Mouse (Mus musculus): ENCODE results near the gene Fam167b. TPM values are rescaled to one million over a fixed set of nuclear protein-coding genes. Genes with fewer than 3 reads are reported as not detected.
A peak's percentile ranks its signal among the peaks of the same experiment; 100 is the strongest.

Gene Fam167b
- total and polyA plus RNA-seq, 3 experiments = 0.81 to 1.8 TPM; not detected in 1

DNA sequence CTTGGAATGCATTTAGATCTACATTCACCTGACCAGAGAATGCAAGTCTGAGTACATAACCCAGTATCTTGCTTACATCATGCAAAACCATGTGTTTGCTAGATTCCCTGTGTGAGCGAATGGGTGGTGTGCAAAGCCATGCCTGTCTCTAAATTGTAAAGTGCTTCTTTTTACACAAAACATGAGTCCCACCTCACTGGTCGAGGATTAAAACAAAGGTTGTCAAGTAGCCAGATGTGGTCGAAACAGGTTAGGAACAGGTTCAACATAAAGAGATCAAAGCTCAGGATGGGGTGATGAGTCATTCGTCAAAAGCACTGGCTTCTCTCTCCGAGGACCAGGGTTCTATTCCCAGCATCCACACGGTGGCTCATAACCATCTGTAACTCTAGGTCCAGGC lies 13.2 kb downstream of the Fam167b start:
- 72% methylated on average over 6 of the region's 6 CpGs for WGBS
- no peak overlapping the region for H3K27ac ChIP-seq
- intact Hi-C loops (cut with DNase I) = no loop called here
- H3K4me1 ChIP-seq (ENCODE audit: control insufficient read depth, insufficient read depth, low read length) = no peaks in the 10 kb centered on the region
- DNase-seq = no peak
- H3K36me3 ChIP-seq (ENCODE audit: control insufficient read depth, insufficient read depth, low read length) = no peaks in the 10 kb centered on the region
- H3K79me2 ChIP-seq (replicated peaks; ENCODE audit: control insufficient read depth, insufficient read depth, low read length) = no peaks in the 10 kb centered on the region
- no peak overlapping the region for H3K4me3 ChIP-seq
- H3K27me3 ChIP-seq (ENCODE audit: control insufficient read depth, insufficient read depth, low read length) = no peaks in the 10 kb centered on the region
- H3K9ac ChIP-seq (ENCODE audit: low read depth, low read length) = no peak overlapping the region
- TF ChIP-seq EP300 (IDR thresholded peaks at IDR 0.05; ENCODE audit: insufficient read depth, low read depth, low read length) = no peak

DNA sequence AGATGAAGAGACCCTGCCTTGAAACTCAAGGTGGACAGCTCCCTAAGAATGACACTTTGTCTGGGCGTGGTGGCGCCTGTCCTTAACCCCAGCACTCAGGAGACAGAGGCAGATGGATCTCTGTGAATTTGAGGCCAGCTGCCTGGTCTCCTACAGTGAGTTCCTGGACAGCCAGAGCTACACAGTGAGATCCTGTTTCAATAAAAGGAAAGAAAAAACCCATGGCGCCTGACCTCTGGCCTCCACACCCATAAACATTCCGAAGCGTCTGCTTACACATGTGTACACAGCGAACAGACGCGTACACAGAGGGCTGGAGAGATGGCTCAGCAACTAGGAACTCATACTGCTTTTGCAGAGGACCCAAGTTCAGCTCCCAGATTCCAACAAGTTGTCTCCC lies 14.6 kb downstream of the Fam167b start:
- TF ChIP-seq CTCF (IDR thresholded peaks at IDR 0.05) (no peak), EP300 (IDR thresholded peaks at IDR 0.05; ENCODE audit: insufficient read depth, low read depth, low read length) (no peak), POLR2A (IDR thresholded peaks at IDR 0.05; ENCODE audit: insufficient read depth, low read depth, low read length) (no peak)
- Histone ChIP-seq H3K4me3 (no peak overlapping the region), H3K79me2 (replicated peaks; ENCODE audit: control insufficient read depth, insufficient read depth, low read length) (no peaks in the 10 kb centered on the region), H3K36me3 (ENCODE audit: control insufficient read depth, insufficient read depth, low read length) (no peaks in the 10 kb centered on the region), H3K27ac (no peak overlapping the region), H3K27me3 (ENCODE audit: control insufficient read depth, insufficient read depth, low read length) (no peaks in the 10 kb centered on the region), H3K9ac (ENCODE audit: low read depth, low read length) (no peak overlapping the region), H3K4me1 (ENCODE audit: control insufficient read depth, insufficient read depth, low read length) (no peaks in the 10 kb centered on the region)
- DNase-seq = no peak
- 61% methylated on average over 8 of the region's 8 CpGs for WGBS
- intact Hi-C loops (cut with DNase I) = no loop called here

DNA sequence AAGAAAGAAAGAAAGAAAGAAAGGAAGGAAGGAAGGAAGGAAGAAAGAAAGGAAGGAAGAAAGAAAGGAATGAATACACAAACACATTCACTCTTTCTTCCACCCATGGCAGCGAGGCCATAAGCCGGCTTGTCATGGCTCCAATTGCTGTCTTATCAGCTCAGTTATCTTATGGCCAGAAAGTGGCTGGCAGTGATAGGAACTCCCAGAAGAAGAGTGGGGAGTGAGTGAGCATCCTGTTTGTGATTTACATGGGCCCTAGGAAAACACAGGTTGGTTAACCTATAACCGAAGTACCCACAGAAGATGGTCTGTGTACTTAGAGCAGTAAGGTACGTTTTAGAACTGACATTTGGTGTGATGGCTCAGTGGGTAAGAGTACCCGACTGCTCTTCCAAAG lies 17.2 kb downstream of the Fam167b start:
- WGBS = 63% methylated on average over 5 of the region's 5 CpGs

DNA sequence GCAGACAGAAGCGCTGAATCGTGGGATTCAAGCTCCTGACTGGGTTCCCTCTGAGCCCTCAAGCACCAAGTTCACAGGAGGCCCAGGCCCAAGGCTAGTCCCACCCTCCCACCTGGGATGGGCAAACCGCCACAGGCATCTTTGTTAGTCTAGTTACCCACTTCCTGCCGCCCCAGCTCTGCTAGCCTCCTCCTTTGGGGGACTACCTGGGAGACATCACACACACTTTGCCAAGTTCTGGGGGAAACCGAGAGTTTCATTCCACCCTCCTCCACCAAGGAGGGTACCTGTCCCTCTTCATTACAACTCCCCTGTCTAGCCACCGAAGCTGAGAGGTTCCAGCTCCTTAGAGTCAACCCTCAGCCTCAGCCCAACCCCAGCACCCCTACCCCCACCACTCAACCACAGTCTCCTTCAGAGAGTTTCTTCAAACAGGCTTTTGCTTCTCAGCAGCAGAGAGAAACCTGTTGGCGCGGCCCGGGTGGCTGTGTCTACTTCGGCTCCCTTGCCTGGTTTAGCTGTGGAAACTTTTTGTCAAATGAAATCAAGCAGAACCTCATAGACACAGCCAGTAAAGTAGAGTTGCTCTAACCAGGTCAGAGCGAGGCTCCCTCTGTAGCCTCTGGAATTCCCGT lies 19.9 kb downstream of the Fam167b start:
- Histone ChIP-seq H3K79me2 (replicated peaks; ENCODE audit: control insufficient read depth, insufficient read depth, low read length) (no peaks in the 10 kb centered on the region), H3K9ac (ENCODE audit: low read depth, low read length) (no peak overlapping the region), H3K27ac (no peak overlapping the region), H3K4me3 (no peak overlapping the region), H3K36me3 (ENCODE audit: control insufficient read depth, insufficient read depth, low read length) (no peaks in the 10 kb centered on the region), H3K27me3 (ENCODE audit: control insufficient read depth, insufficient read depth, low read length) (no peaks in the 10 kb centered on the region), H3K4me1 (ENCODE audit: control insufficient read depth, insufficient read depth, low read length) (peaks cover 5% of the 10 kb centered on the region)
- intact Hi-C loops (cut with DNase I) = no loop called here
- no peak for DNase-seq
- WGBS = 88% methylated on average over 12 of the region's 12 CpGs
- TF ChIP-seq EP300 (IDR thresholded peaks at IDR 0.05; ENCODE audit: insufficient read depth, low read depth, low read length) (no peak), CTCF (IDR thresholded peaks at IDR 0.05) (no peak), POLR2A (IDR thresholded peaks at IDR 0.05; ENCODE audit: insufficient read depth, low read depth, low read length) (no peak)

More for the DNA sequence above, 17.2 kb downstream of the Fam167b start:
- intact Hi-C loops (cut with DNase I) = no loop called here
- H3K79me2 ChIP-seq (replicated peaks; ENCODE audit: control insufficient read depth, insufficient read depth, low read length) = no peaks in the 10 kb centered on the region
- H3K4me1 ChIP-seq (ENCODE audit: control insufficient read depth, insufficient read depth, low read length) = peaks cover 2% of the 10 kb centered on the region; the same call in 1 of the 2 replicates
- no peak overlapping the region for H3K27ac ChIP-seq
- H3K9ac ChIP-seq (ENCODE audit: low read depth, low read length) = no peak overlapping the region
- H3K36me3 ChIP-seq (ENCODE audit: control insufficient read depth, insufficient read depth, low read length) = no peaks in the 10 kb centered on the region
- H3K27me3 ChIP-seq (ENCODE audit: control insufficient read depth, insufficient read depth, low read length) = no peaks in the 10 kb centered on the region
- DNase-seq = no peak
- TF ChIP-seq EP300 (IDR thresholded peaks at IDR 0.05; ENCODE audit: insufficient read depth, low read depth, low read length) (no peak), CTCF (IDR thresholded peaks at IDR 0.05) (no peak), POLR2A (IDR thresholded peaks at IDR 0.05; ENCODE audit: insufficient read depth, low read depth, low read length) (no peak)
- H3K4me3 ChIP-seq = no peak overlapping the region

DNA sequence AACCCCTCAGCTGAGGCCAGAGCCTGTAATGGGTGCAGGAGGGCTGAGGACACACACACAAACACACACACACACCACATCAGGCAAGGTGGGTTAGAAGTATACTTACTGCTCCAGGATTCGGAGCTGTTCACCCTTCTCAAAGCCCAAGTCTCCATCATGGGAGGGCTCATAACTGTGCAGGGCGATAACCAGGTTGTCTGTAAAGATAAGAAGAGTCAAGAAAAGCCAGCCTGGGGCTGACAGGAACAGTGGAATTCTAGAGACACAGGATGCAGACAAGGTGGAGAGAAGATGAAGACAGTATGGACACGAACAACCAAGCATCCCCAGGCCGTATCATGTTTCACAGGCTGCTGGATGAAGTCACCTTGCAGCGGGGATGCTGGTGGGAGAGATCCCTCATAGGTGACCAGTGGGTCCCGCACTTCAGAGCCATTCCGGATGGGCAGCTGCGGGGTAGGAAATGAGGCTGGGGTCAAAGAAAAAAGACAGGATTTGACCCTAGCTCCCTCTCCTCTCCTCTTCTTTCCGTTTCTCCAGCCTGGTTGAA lies 21.0 kb downstream of the Fam167b start:
- intact Hi-C loops (cut with DNase I) = loop anchor here (2.0 kb wide), 2 partner anchors 15 to 17 kb away; partner anchors contain the start of gene Hdac1
- Histone ChIP-seq H3K36me3 (ENCODE audit: control insufficient read depth, insufficient read depth, low read length) (no peaks in the 10 kb centered on the region), H3K9ac (ENCODE audit: low read depth, low read length) (no peak overlapping the region; the same call in 1 of the 2 replicates), H3K4me1 (ENCODE audit: control insufficient read depth, insufficient read depth, low read length) (peaks cover 5% of the 10 kb centered on the region), H3K27ac (no peak overlapping the region; the same call in 1 of the 2 replicates), H3K79me2 (replicated peaks; ENCODE audit: control insufficient read depth, insufficient read depth, low read length) (no peaks in the 10 kb centered on the region), H3K27me3 (ENCODE audit: control insufficient read depth, insufficient read depth, low read length) (no peaks in the 10 kb centered on the region), H3K4me3 (peak overlapping the region; percentile 40; the same call in 1 of the 2 replicates)
- TF ChIP-seq POLR2A (IDR thresholded peaks at IDR 0.05; ENCODE audit: insufficient read depth, low read depth, low read length) (no peak), EP300 (IDR thresholded peaks at IDR 0.05; ENCODE audit: insufficient read depth, low read depth, low read length) (no peak), CTCF (IDR thresholded peaks at IDR 0.05) (no peak)
- no peak for DNase-seq
- 77% methylated on average over 9 of the region's 9 CpGs for whole genome bisulfite sequencing

DNA sequence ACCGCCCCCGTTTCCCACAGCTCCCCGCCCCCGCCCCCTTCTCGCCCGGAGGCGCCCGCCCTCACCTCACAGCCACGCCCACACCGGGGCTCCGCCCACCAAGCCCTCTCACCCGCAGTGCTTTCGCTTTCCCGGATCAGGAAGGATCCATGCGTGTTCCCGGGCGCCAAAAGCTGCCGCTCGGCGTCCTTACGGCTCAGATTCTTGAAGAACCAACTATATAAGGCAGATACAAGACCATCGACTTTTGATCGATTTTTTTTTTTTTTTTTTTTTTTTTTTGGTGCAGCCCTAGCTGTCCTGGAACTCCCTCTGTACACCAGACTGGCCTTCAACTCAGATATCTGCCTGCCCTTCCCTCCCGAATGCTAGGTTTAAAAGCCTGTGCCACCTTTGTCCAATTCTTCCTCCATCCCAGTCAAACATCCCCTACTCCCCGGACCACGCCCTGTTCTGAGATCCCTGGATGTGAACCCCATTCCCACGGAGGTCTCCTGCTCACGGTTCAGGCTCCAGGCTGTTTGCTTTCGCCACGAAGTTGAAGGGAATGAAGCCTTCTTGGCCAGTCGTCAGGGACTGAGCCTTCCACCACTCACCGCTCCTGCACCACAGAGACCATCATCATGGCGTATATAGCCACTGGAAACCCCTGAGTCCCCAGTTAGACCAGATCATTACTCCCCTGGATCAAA lies 21.7 kb downstream of the Fam167b start:
- Histone ChIP-seq H3K27me3 (ENCODE audit: control insufficient read depth, insufficient read depth, low read length) (no peaks in the 10 kb centered on the region), H3K4me3 (peak overlapping the region; percentile 40), H3K4me1 (ENCODE audit: control insufficient read depth, insufficient read depth, low read length) (peaks cover 5% of the 10 kb centered on the region), H3K27ac (peak overlapping the region; percentile 62), H3K36me3 (ENCODE audit: control insufficient read depth, insufficient read depth, low read length) (no peaks in the 10 kb centered on the region), H3K9ac (ENCODE audit: low read depth, low read length) (peak overlapping the region; percentile 58), H3K79me2 (replicated peaks; ENCODE audit: control insufficient read depth, insufficient read depth, low read length) (no peaks in the 10 kb centered on the region)
- WGBS = 6% methylated on average over 33 of the region's 33 CpGs
- intact Hi-C loops (cut with DNase I) = loop anchor here (2.0 kb wide), 2 partner anchors 14 to 18 kb away; partner anchors contain the start of gene Hdac1
- DNase-seq = peak; percentile 90 to 93
- TF ChIP-seq CTCF (IDR thresholded peaks at IDR 0.05) (no peak), POLR2A (IDR thresholded peaks at IDR 0.05; ENCODE audit: insufficient read depth, low read depth, low read length) (peak; percentile 93), EP300 (IDR thresholded peaks at IDR 0.05; ENCODE audit: insufficient read depth, low read depth, low read length) (0 out of 2 replicates have a peak, but pooled peaks have one; percentile 8)

Data from heart, adult 2 months (tissue).